Mouse (Mus musculus): ENCODE data around the gene Gm17482.

The Gm17482 gene

DNA sequence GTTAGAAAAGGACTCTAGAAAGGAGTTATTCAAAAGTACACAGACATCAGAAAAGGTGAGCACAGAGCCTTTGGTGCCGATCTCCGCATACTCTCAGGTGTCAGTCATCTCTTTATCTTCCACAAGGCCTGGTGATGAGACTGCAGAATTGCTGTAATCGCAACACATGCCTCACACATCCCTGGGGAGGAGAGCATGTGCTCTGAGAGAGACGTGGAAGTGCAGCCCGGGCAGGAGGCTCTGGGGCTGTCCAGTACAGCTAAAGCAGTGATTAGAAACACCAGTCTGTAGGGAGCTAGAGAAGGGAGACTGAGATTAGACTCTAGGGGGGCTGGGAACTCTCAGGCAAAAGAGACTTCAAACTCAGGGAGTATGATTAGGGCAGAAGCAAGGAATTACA, 63.4 kb downstream of the Gm17482 start:
- in situ Hi-C loops (cut with MboI, MseI), result no loop called here

DNA sequence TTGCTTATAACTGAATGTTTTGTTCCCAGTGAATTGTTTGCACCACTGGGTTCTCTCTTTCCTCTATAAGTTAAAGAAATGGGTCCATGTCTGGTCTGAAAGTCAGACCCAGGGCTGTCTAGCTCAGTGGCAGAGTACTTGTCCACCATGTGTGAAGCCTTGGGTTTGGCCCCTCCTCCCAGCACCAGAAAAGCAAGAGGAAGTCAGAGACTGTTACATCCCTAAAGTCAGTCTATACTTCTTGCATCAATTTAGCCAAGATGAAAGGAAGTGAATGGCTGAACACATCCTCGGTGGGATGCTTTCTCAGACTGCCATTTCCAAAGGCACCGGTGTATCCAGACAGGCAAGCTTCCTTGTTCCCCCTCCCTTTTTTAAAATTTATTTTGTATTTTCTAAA, 63.9 kb downstream of the Gm17482 start:
- in situ Hi-C loops (cut with MboI, MseI), result no loop called here

DNA sequence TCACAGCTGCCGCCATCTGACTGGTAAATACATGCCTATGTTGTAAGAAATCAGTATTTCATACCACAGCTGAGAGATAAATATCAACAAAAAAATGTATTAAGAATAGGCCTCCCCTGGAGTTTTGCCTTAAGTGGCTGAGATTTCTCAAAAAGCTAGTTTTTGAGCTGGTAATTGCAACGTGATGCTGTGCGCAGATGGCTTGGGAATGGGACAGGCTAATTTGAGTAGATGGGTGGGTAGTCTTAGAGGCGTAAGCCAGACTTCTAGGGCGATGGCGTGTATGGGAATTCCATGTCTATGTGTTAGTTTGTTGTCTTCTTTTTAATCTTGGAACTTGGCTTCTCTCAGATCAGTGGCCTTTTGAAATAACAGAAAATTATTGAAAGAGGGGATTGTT, 64.7 kb downstream of the Gm17482 start:
- in situ Hi-C loops (cut with MboI, MseI), result no loop called here

DNA sequence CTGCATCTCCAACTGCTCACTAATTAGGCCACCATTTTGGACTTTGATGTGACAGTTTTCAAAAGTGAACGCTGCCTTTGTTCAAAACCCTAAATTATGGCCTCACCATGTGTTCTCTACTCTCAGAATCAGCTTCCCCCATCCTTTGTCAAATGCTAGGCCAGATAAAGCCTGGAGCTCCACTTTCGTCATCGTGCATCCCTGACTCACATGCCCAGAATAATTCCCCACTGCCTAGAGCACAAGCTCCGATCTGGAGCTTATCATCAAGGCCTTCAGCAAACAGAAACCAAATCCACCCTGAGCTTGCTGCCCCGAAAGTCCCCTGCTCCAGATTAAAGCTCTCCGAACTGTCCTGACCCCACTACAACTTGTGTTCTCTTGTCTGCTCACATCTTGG, 65.5 kb downstream of the Gm17482 start:
- in situ Hi-C loops (cut with MboI, MseI), result no loop called here

- in situ Hi-C loops (cut with MboI, MseI), result no loop called here
These were observed 66.7 kb downstream of the Gm17482 start for GRCm38 (mm10) chr6:115293877-115294276.

- in situ Hi-C loops (cut with MboI, MseI), result no loop called here
These were observed 80.0 kb downstream of the Gm17482 start for GRCm38 (mm10) chr6:115307134-115307533.
